Mouse (Mus musculus) ES-Bruce4 (cell line): ENCODE results near the gene Tmem106c.

ENCODE experiments used
- CTCF ChIP-seq: IDR thresholded peaks from one replicate; pipeline ENCODE4 v1.8.1; 2011; ENCODE audit warnings: low read depth, low read length
- POLR2A ChIP-seq: IDR thresholded peaks from one replicate; pipeline ENCODE4 v1.8.1; 2011; ENCODE audit warnings: low read length; ENCODE audit not compliant: insufficient read depth

DNA sequence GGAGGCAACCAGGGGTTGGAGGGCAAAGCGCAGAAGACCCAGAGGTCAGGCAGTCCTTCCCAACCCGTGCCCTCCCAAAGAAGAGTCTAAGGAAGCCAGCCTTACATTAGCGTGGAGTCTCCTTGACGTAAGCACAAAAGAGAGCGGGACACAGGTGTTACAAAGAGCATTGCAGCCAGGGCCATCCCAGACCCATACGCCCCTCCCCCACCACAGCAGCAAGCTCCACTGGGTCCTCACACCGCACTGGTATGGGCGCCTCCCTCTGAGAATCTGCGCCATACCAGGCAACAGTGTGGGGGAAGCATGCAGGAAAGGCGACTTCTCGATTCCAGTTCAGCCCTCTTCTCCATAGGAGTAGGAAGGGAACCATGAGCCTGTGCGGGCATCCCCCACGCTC lies 35.5 kb downstream of the Tmem106c start:
- TF ChIP-seq CTCF (no peak), POLR2A (no peak)
